Mouse (Mus musculus) cerebral cortex, adult 2 months (tissue): Measurements from ENCODE around the gene Zfpl1.

ENCODE experiments used
- WGBS: fragments of 180-500 bp; shearing (Covaris S2); methylation state at CpG from one replicate; pipeline ENCODE4 v1.1.7; 2018; 5-methylcytosine and 5-hydroxymethylcytosine counted together

The Zfpl1 gene

GRCm38 (mm10) chr19:6101186-6101585 lies 16.4 kb upstream of the Zfpl1 start:
- 82% methylated on average over 6 of the region's 6 CpGs for WGBS

GRCm38 (mm10) chr19:6097847-6098246 lies 13.1 kb upstream of the Zfpl1 start:
- 89% methylated on average over 3 of the region's 3 CpGs for WGBS

GRCm38 (mm10) chr19:6094119-6094518 lies 9.4 kb upstream of the Zfpl1 start, which contains the start of gene AC131692.1:
Gene AC131692.1, plus strand, starts transcription at chr19:6094419.
- WGBS, result 93% methylated on average over 7 of the region's 7 CpGs

DNA sequence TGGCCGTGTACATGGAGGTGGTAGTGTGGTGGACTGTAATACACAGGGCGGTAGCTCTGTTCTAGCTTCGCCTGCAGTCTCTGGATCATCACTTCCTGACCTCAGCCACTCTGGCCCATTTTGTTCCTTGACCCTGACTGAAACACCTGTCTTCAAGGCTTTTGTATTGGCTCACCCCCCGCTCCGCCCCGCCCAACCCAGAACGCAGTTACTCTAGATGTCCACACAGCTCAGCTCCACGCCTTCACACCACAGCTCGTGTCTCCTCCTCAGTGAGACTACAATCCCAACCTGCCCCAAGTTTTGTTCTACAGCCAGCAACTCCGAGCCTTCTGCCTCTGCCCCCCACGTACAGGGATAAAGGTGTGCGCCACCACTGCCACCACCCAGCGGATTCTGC lies 4.1 kb upstream of the Zfpl1 start:
- 93% methylated on average over 13 of the region's 13 CpGs for WGBS

DNA sequence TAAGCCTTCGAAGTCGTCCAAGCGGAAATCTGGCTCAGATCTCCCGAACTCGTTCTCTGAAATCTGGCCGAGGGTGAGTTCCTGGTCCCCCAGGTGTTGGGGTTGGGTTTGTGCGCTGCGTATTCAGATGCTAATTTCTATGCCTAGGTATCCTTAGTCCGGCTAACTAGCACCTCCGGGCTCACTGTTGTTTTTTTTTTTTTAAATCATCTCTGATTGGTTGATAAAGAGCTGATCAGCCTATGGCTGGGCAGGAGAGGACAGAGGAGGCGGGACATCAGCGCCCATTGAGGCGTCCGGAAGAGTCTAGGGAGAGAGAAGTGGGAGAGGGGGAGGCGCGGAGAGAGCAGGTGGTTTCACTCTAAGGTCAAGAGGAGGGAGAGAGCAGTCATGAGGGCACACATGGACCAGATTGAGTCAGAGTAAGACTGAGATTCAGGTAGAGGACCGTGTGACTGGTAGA lies 692 bp upstream of the Zfpl1 start:
- WGBS, result under 1% methylated on average over 17 of the region's 17 CpGs

GRCm38 (mm10) chr19:6082156-6082555 lies 2.6 kb downstream of the Zfpl1 start, which contains the start of gene Gm28374:
Gene Gm28374, minus strand, starts transcription at chr19:6082256.
- WGBS, result 67% methylated on average over 9 of the region's 9 CpGs

GRCm38 (mm10) chr19:6079983-6080480 lies 4.7 kb downstream of the Zfpl1 start, which contains the start of gene Tmem262:
Gene Tmem262, plus strand, starts transcription at chr19:6080033.
- WGBS, result 96% methylated on average over 12 of the region's 12 CpGs

DNA sequence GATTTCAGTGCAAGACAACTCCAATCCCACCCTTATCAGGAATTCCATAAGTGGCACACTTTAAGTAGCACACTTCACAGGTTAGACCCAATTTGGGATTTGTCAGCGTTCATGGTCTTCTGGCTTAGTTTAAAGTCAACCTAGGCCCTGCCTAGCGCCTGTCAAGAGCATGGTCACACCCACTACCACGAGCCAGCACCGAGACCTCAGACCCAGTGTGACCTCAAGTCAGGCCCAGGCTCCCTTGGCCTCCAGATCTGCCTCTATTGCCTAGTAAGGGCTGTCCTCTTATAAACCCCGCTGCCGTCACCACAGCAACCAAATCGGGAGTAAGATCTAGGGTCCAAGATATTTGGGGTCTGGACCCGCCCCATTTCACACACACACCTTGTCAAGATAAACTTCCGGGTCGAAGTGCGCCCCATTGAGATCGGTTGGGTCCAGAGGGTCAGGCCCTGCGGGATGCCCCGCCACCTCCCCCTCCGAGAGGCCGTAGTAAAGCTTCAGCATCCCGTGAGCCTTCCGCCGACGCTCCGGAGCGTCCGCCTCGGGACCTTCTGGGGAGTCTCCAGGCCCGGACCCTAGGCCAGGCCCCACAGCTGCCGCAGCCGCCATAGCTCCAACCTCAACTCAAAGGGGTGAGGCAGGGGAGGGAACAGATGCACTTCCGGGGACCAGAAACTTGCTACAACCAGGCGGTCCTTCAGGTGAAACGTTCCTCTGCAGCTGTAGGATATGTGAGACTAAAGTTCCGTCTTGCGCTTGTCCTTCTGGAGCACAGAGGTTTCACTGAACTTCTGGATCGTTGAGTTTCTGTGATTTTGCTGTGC lies 8.0 kb downstream of the Zfpl1 start, which contains the start of gene Vps51:
Gene Vps51 (minus strand): TSS at position 668 of the 830 bp plus-strand sequence.
- WGBS, result under 1% methylated on average over 33 of the region's 33 CpGs

DNA sequence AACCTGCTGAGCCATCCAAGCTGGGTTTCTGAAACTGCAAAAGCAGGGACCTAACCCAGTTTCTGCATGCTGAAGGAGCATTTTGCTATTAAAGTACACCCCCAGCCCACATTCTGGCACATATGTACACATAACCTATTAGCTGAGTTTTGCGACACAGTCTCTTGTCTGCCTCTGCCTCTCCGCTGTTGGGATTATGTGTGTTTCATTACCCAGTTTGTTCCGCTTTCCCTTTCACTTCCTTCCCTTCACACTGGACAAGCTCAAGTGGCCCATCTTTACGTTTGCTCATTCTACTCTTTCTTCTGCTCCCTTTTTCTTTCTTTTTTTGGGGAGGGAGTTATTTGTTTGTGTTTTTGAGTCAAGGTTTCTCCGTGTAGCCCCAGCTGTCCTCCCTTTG lies 10.9 kb downstream of the Zfpl1 start:
- 85% methylated on average over 5 of the region's 5 CpGs for WGBS

GRCm38 (mm10) chr19:6071261-6071660 lies 13.5 kb downstream of the Zfpl1 start:
- 95% methylated on average over 19 of the region's 19 CpGs for whole genome bisulfite sequencing

DNA sequence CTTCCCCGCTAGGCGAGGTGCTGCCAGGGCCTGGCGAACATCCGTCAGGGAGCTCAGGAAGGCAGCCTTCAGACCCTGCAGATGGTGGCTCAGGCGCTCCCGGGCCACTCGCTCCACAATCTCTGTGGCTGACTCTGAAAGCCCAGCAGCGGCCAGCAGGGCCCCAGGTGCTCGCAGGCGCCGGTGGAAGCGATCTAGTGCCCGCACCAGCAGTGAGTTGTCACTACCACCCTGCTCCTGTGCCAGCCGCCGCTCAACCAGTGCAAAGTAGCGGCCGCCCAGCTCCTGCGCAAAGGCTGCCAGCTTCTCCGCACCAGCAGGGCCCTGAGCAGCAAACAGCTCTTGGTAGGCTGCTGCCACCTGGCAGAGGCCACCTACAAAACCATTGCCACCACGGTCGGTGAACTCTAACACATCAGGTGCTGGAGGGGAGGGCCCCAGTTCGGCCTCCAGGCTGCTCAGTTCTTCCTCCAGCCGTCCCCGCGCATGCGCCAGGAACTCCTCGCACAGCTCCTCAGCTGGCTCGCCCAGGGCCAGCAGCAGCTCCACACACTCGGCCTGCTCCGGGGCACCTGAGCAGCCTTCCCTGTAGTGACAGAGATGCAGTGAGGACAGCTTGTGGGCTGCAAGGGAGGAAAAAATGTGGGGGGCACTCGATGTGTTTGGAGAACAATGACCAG lies 14.0 kb downstream of the Zfpl1 start:
- 92% methylated on average over 31 of the region's 31 CpGs for WGBS

GRCm38 (mm10) chr19:6069851-6070250 lies 14.9 kb downstream of the Zfpl1 start:
- 92% methylated on average over 10 of the region's 10 CpGs for WGBS

GRCm38 (mm10) chr19:6068951-6069350 lies 15.8 kb downstream of the Zfpl1 start:
- WGBS, result 81% methylated on average over 4 of the region's 4 CpGs

GRCm38 (mm10) chr19:6067724-6068415 lies 16.9 kb downstream of the Zfpl1 start, which contains the start of gene Tm7sf2:
Gene Tm7sf2, minus strand, starts transcription at chr19:6068373.
- 10% methylated on average over 33 of the region's 33 CpGs for WGBS

DNA sequence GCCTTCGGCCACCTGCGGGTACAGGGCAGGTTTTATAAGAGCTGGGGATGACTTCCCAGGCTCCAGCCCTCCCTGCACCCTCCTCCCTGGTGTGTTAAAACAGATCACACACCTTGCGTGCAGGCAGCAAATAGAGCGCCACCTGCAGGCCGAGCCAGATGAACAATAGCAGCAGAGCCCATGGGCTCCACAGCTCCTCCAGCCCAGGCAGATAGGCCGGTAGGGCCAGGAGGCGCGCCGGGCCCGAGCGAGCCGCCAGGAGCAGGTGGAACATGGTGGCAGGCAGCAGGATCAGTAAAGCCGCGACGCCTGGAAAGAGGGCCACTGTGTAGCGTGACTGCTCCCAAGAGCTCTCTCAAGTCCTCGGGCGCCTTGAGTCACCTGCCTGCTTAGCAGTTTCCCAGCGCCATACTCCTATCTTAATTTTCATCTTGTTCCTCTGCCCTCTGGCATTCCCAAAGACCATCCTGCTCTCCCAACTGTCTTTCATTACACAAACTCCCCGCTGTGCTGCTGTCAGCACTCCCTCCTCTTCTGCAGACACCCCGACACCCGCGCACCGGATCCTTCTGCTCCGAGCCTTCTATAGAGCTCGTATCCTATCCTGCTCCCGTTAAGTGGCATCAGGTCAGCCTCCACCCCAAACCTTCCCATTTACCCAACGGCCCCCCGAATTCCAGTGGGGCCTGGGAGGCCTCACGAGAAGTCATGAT lies 17.6 kb downstream of the Zfpl1 start:
- under 1% methylated on average over 30 of the region's 30 CpGs for WGBS

DNA sequence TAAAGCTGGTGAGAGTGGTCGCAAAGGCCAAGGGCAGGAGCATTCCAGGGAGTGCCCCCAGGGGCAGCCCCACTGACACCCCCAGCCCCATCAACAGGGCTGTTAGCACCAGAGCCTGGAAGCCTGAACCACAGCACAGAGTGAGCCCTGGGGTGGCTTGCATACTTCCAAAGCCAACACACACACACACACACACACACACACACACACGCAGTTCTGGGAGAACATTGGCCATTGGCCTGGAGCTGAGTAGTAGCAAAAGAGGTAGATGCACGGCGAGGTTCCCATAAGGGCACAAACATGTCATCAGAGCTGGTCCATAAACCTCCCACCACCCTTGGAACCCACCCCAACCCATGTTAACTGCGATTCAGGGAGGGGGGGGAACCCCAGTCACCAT lies 18.2 kb downstream of the Zfpl1 start:
- WGBS, result 25% methylated on average over 5 of the region's 5 CpGs

DNA sequence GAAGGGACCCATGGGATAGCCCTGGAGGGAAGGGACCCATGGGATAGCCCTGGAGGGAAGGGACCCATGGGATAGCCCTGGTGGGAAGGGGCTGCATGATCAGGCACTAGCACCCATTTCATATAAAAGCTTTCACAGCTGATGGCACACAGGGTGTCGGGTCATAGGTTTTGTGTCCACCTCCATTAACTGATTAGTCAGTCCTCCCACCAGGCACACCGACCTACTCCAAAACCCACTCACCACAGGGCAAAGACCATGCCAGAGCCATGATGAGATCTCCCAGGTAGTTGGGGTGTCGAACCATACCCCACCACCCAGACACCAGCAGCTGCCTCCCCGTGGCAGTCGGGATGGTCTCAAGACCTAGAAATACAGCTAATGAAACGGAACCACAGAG lies 21.7 kb downstream of the Zfpl1 start:
- 94% methylated on average over 6 of the region's 6 CpGs for WGBS

GRCm38 (mm10) chr19:6062418-6062817 lies 22.3 kb downstream of the Zfpl1 start:
- WGBS, result 50% methylated on average over 5 of the region's 5 CpGs

GRCm38 (mm10) chr19:6061641-6062302 lies 23.0 kb downstream of the Zfpl1 start:
- WGBS, result under 1% methylated on average over 44 of the region's 44 CpGs

DNA sequence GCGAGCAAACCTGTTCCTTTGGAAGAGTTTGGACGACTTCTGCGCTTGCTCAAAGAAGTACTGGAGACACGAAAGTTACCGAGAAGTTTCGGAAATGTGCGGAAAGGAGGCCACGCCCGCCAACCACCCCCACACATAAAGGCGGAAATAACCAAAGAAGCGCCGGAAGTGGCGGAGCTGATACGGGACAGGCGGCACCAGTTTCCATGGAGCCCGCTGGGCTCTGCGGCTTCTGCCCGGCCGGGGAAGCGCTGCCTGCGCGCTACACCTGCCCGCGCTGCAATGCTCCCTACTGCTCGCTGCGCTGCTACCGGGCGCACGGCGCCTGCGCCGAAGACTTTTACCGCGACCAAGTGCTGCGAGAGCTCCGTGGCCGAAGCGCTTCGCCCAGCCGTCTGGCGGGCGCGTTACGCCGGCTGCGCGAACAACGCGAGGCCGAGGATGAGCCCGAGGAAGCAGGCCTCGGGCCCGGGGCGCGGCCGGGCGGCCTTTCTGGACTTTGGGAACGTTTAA lies 23.7 kb downstream of the Zfpl1 start, which contains the start of gene Znhit2:
Gene Znhit2 (plus strand): TSS at position 172 of the 513 bp plus-strand sequence.
- whole genome bisulfite sequencing, result under 1% methylated on average over 58 of the region's 58 CpGs
